Mouse (Mus musculus) testis, adult 2 months (tissue): ENCODE results near the gene Ddr2.

Source experiments
- CTCF ChIP-seq: fragments of 200-500 bp; IDR thresholded peaks from 2 replicates; pipeline ENCODE4 v1.5.1; 2012; ENCODE audit warnings: low read depth, mild to moderate bottlenecking, inconsistent platforms, low read length, moderate library complexity; ENCODE audit not compliant: control insufficient read depth, insufficient read depth, insufficient replicate concordance
- POLR2A ChIP-seq: fragments of 200-500 bp; IDR thresholded peaks from 2 replicates; pipeline ENCODE4 v1.6.1; 2012; ENCODE audit warnings: low read depth, mild to moderate bottlenecking, inconsistent platforms, low read length, moderate library complexity; ENCODE audit not compliant: control insufficient read depth

DNA sequence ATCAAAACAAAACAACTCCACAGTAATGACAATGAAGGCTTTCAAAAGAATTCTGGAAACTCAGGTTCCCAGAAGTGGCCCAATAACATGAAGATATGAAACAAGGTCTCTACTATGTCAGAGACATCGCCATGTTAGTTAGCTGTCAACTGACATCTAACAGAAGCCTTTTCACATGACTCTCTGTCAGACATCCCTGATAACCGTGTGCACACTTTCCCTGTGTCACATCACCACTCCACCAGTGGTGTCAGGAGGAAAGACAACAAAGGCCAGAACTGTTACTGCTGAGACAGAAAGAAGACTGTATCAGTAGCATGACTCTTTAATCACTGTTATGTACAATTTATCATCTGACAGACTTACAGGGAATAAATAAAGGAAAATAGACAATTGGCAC, 138.6 kb downstream of the Ddr2 start:
- TF ChIP-seq CTCF (no peak), POLR2A (no peak)
